Mouse (Mus musculus): ENCODE data around the gene Patj.

GRCm38 (mm10) chr4:98688520-98688919 lies 292.9 kb downstream of the Patj start:
- TF ChIP-seq CTCF (IDR thresholded peaks at IDR 0.05; ENCODE audit: borderline replicate concordance, insufficient read depth, low read length) = no peak
- no peak for TF ChIP-seq POLR2A (IDR thresholded peaks at IDR 0.05; ENCODE audit: low read depth, low read length)

Data from embryonic fibroblast, embryonic 13.5 days (primary cell).